In genomic region chr6:99263886-99264185, GRCm38 (mm10) we compare ENCODE assay signal across 9 mouse cellular contexts.
DNase-seq lines count a peak whose midpoint lies in the region; ATAC-seq and TF ChIP-seq lines count a peak whose summit lies in the region.
"Had no signal": no experiment of that assay in that cellular context is flagged by ENCODE, and none has a peak within 500 bp of the region (broad histone marks: within the 10 kb centered on the region; RNA-seq: fewer than 3 reads in every experiment).

No protein-coding gene starts in this region.

- ATAC-seq in forebrain, embryonic 15.5 days (replicated peaks): no peak
- ATAC-seq in liver, embryonic 12.5 days: no peak
- no peak for ATAC-seq in neural tube, embryonic 15.5 days (ENCODE audit: low FRiP score)

- no peak for TF ChIP-seq POLR2A in lung, adult 2 months (IDR thresholded peaks at IDR 0.05; ENCODE audit: borderline replicate concordance, extremely low read depth, low read depth, low read length)

- 44% methylated on average over 2 of the region's 2 CpGs for WGBS in forebrain, embryonic 10.5 days
- WGBS in forebrain, embryonic 15.5 days: 60% methylated on average over 2 of the region's 2 CpGs
- WGBS in lung, adult 2 months: 21% methylated on average over 2 of the region's 2 CpGs
- WGBS in liver, embryonic 12.5 days (ENCODE audit: insufficient replicate concordance): 17% methylated on average over 2 of the region's 2 CpGs
- 42% methylated on average over 2 of the region's 2 CpGs for WGBS in neural tube, embryonic 15.5 days

- TF ChIP-seq CTCF in lung, adult 2 months (IDR thresholded peaks at IDR 0.05; ENCODE audit: insufficient read depth, low read length): no peak

- no peak overlapping the region for H3K4me2 ChIP-seq in forebrain, embryonic 15.5 days (replicated peaks)
- peak overlapping the region; percentile 15 for H3K4me2 ChIP-seq in liver, embryonic 12.5 days
- 0 out of 2 replicates have a peak overlapping the region, but pooled peaks have one; percentile 2 for H3K4me2 ChIP-seq in neural tube, embryonic 15.5 days

- H3K9ac ChIP-seq in forebrain, embryonic 15.5 days (replicated peaks): no peak overlapping the region
- H3K9ac ChIP-seq in liver, embryonic 12.5 days: no peak overlapping the region
- H3K9ac ChIP-seq in neural tube, embryonic 15.5 days (replicated peaks): no peak overlapping the region

- no peaks in the 10 kb centered on the region for H3K9me3 ChIP-seq in forebrain, embryonic 10.5 days
- H3K9me3 ChIP-seq in forebrain, embryonic 15.5 days: no peaks in the 10 kb centered on the region
- no peaks in the 10 kb centered on the region for H3K9me3 ChIP-seq in liver, embryonic 12.5 days (replicated peaks)
- H3K9me3 ChIP-seq in neural tube, embryonic 15.5 days (replicated peaks): no peaks in the 10 kb centered on the region

- DNase-seq in forebrain, embryonic 10.5 days (ENCODE audit: extremely low spot score, low spot score): no peak
- DNase-seq in lung, adult 2 months: no peak
- no peak for DNase-seq in lung, postnatal 4 days
- DNase-seq in layer of hippocampus, postnatal 10 days (ENCODE audit: low spot score in 2 of 2): no peak
- DNase-seq in left cerebral cortex, adult 11 months (ENCODE audit: low spot score): no peak
- DNase-seq: cerebellum, adult 18-20 months had no signal

- no peaks in the 10 kb centered on the region for H3K36me3 ChIP-seq in forebrain, embryonic 10.5 days (replicated peaks)
- H3K36me3 ChIP-seq in forebrain, embryonic 15.5 days: no peaks in the 10 kb centered on the region
- H3K36me3 ChIP-seq in liver, embryonic 12.5 days: no peaks in the 10 kb centered on the region
- H3K36me3 ChIP-seq in neural tube, embryonic 15.5 days: no peaks in the 10 kb centered on the region

- peaks cover 74% of the 10 kb centered on the region for H3K4me1 ChIP-seq in forebrain, embryonic 10.5 days
- H3K4me1 ChIP-seq in forebrain, embryonic 15.5 days: peaks cover 50% of the 10 kb centered on the region
- peaks cover 17% of the 10 kb centered on the region for H3K4me1 ChIP-seq in lung, adult 2 months (ENCODE audit: control insufficient read depth, insufficient read depth, low read length)
- peaks cover 40% of the 10 kb centered on the region for H3K4me1 ChIP-seq in liver, embryonic 12.5 days
- peaks cover 33% of the 10 kb centered on the region for H3K4me1 ChIP-seq in neural tube, embryonic 15.5 days

- peaks cover 12% of the 10 kb centered on the region for H3K27me3 ChIP-seq in forebrain, embryonic 10.5 days (ENCODE audit: poor library complexity, severe bottlenecking)
- peaks cover 3% of the 10 kb centered on the region; the same call in 1 of the 2 replicates for H3K27me3 ChIP-seq in forebrain, embryonic 15.5 days
- no peaks in the 10 kb centered on the region for H3K27me3 ChIP-seq in liver, embryonic 12.5 days (replicated peaks)
- peaks cover 5% of the 10 kb centered on the region for H3K27me3 ChIP-seq in neural tube, embryonic 15.5 days (replicated peaks)

- 0 out of 2 replicates have a peak overlapping the region, but pooled peaks have one; percentile 49 for H3K27ac ChIP-seq in forebrain, embryonic 10.5 days
- H3K27ac ChIP-seq in forebrain, embryonic 15.5 days (replicated peaks): no peak overlapping the region
- H3K27ac ChIP-seq in liver, embryonic 12.5 days: peak overlapping the region; percentile 22; the same call in 1 of the 2 replicates
- H3K27ac ChIP-seq in neural tube, embryonic 15.5 days (replicated peaks): no peak overlapping the region

- no peak overlapping the region for H3K4me3 ChIP-seq in forebrain, embryonic 10.5 days
- no peak overlapping the region for H3K4me3 ChIP-seq in forebrain, embryonic 15.5 days
- peak overlapping the region; percentile 30 for H3K4me3 ChIP-seq in lung, adult 2 months (replicated peaks; ENCODE audit: extremely low read depth, low read depth, low read length)
- no peak overlapping the region for H3K4me3 ChIP-seq in liver, embryonic 12.5 days
- H3K4me3 ChIP-seq in neural tube, embryonic 15.5 days (replicated peaks): no peak overlapping the region

Comparison
In these comparisons a context has a peak if more than half of its experiments do, and no peak if none do; other contexts are left out.
1. H3K27ac ChIP-seq: peak in forebrain, embryonic 10.5 days (single experiment) and liver, embryonic 12.5 days (single experiment); none in forebrain, embryonic 15.5 days (single experiment) and neural tube, embryonic 15.5 days (single experiment).